Mouse (Mus musculus) intestine, embryonic 15.5 days (tissue): Measurements from ENCODE around the gene Cks2. TPM values are rescaled to one million over a fixed set of nuclear protein-coding genes. Genes with fewer than 3 reads are reported as not detected.
A peak's percentile ranks its signal among the peaks of the same experiment; 100 is the strongest.

Experiments
- ATAC-seq: fragments of 200-750 bp; cut with Nextera tagmentation; 2 replicates; pipeline ENCODE4 v1.8.0; 2017; ENCODE audit warnings: moderate TSS enrichment, moderate library complexity
- H3K27ac ChIP-seq: fragments of 300-500 bp; sonication (generic); 2 replicates; pipeline ENCODE4 v1.5.1; 2015; ENCODE audit warnings: mild to moderate bottlenecking, inconsistent platforms
- H3K27me3 ChIP-seq: fragments of 300-500 bp; sonication (generic); replicated peaks from 2 replicates; pipeline ENCODE4 v1.6.1; 2015; ENCODE audit warnings: inconsistent platforms
- H3K36me3 ChIP-seq: fragments of 300-500 bp; sonication (generic); 2 replicates; pipeline ENCODE4 v1.6.1; 2015; ENCODE audit warnings: inconsistent platforms
- H3K4me1 ChIP-seq: fragments of 300-500 bp; sonication (generic); replicated peaks from 2 replicates; pipeline ENCODE4 v1.6.1; 2015; ENCODE audit warnings: inconsistent platforms
- H3K4me2 ChIP-seq: fragments of 300-500 bp; sonication (generic); replicated peaks from 2 replicates; pipeline ENCODE4 v1.6.1; 2015; ENCODE audit warnings: mild to moderate bottlenecking, inconsistent platforms
- H3K4me3 ChIP-seq: fragments of 300-500 bp; sonication (generic); replicated peaks from 2 replicates; pipeline ENCODE4 v1.5.1; 2015; ENCODE audit warnings: inconsistent platforms
- H3K9ac ChIP-seq: fragments of 300-500 bp; sonication (generic); 2 replicates; pipeline ENCODE4 v1.6.1; 2015; ENCODE audit warnings: inconsistent platforms
- H3K9me3 ChIP-seq: fragments of 300-500 bp; sonication (generic); 2 replicates; pipeline ENCODE4 v1.6.1; 2016; ENCODE audit warnings: inconsistent platforms
- WGBS: fragments of 180-500 bp; shearing (Covaris S2); methylation state at CpG from one replicate; pipeline ENCODE4 v1.1.7; 2015; 5-methylcytosine and 5-hydroxymethylcytosine counted together
- polyA plus RNA-seq: library from polyadenylated mRNA; unstranded; fragments of >200 nt; fragmentation: Nextera tagmentation; extraction: Ambion mirVana; gene quantifications from 2 replicates; pipeline ENCODE4 v1.2.1, GENCODE M21; 2015

Cks2 gene
- polyA plus RNA-seq: 304 and 333 TPM in 2 replicates

GRCm38 (mm10) chr13:51644829-51645789 lies at the start of gene Cks2:
Gene Cks2 (plus strand): TSS chr13:51645232.
- under 1% methylated on average over 83 of the region's 83 CpGs for WGBS
- H3K4me2 ChIP-seq: peak within 1 kb of the TSS; percentile 63
- no peaks in the 10 kb centered on the region for H3K36me3 ChIP-seq
- H3K27me3 ChIP-seq: no peaks in the 10 kb centered on the region
- ATAC-seq: peak; percentile 97
- H3K4me3 ChIP-seq: peak within 1 kb of the TSS; percentile 81
- 0 out of 2 replicates have a peak, but pooled peaks cover 7% of the 10 kb centered on the region for H3K4me1 ChIP-seq
- H3K27ac ChIP-seq: peak within 1 kb of the TSS; percentile 89
- H3K9ac ChIP-seq: peak within 1 kb of the TSS; percentile 80
- H3K9me3 ChIP-seq: no peaks in the 10 kb centered on the region

- no peak for ATAC-seq
- Histone ChIP-seq H3K9ac (no peak overlapping the region), H3K4me3 (no peak overlapping the region), H3K9me3 (no peaks in the 10 kb centered on the region), H3K4me2 (peak overlapping the region; percentile 80), H3K4me1 (peaks cover 4% of the 10 kb centered on the region; the same call in 1 of the 2 replicates), H3K27me3 (peaks cover 8% of the 10 kb centered on the region; the same call in 1 of the 2 replicates), H3K36me3 (no peaks in the 10 kb centered on the region), H3K27ac (no peak overlapping the region)
- WGBS: 45% methylated on average over 11 of the region's 11 CpGs
These were observed 49.6 kb upstream of the Cks2 start for GRCm38 (mm10) chr13:51595404-51595803.

- ATAC-seq: no peak
- 52% methylated on average over 2 of the region's 2 CpGs for WGBS
- Histone ChIP-seq H3K4me2 (no peak overlapping the region), H3K9ac (no peak overlapping the region), H3K4me3 (no peak overlapping the region), H3K9me3 (no peaks in the 10 kb centered on the region), H3K4me1 (peaks cover 8% of the 10 kb centered on the region; the same call in 1 of the 2 replicates), H3K27me3 (peaks cover 8% of the 10 kb centered on the region; the same call in 1 of the 2 replicates), H3K27ac (no peak overlapping the region), H3K36me3 (no peaks in the 10 kb centered on the region)
These were observed 47.0 kb upstream of the Cks2 start for GRCm38 (mm10) chr13:51598063-51598462.

GRCm38 (mm10) chr13:51600169-51600568 lies 44.9 kb upstream of the Cks2 start:
- no peak for ATAC-seq
- H3K4me3 ChIP-seq: no peak overlapping the region
- no peak overlapping the region for H3K27ac ChIP-seq
- H3K27me3 ChIP-seq: peaks cover 4% of the 10 kb centered on the region; the same call in 1 of the 2 replicates
- H3K9ac ChIP-seq: no peak overlapping the region
- no peaks in the 10 kb centered on the region for H3K9me3 ChIP-seq
- H3K36me3 ChIP-seq: no peaks in the 10 kb centered on the region
- 90% methylated on average over 8 of the region's 8 CpGs for WGBS
- H3K4me2 ChIP-seq: no peak overlapping the region
- H3K4me1 ChIP-seq: peaks cover 12% of the 10 kb centered on the region

- H3K4me3 ChIP-seq: no peak overlapping the region
- H3K9ac ChIP-seq: no peak overlapping the region
- ATAC-seq: peak; percentile 65
- H3K27ac ChIP-seq: no peak overlapping the region
- H3K9me3 ChIP-seq: no peaks in the 10 kb centered on the region
- H3K4me2 ChIP-seq: peak overlapping the region; percentile 51
- H3K27me3 ChIP-seq: no peaks in the 10 kb centered on the region
- H3K36me3 ChIP-seq: no peaks in the 10 kb centered on the region
- 41% methylated on average over 8 of the region's 8 CpGs for WGBS
- H3K4me1 ChIP-seq: peaks cover 12% of the 10 kb centered on the region
These were observed 42.3 kb upstream of the Cks2 start for GRCm38 (mm10) chr13:51602764-51603163.

- H3K36me3 ChIP-seq: no peaks in the 10 kb centered on the region
- 0 out of 2 replicates have a peak overlapping the region, but pooled peaks have one; percentile 5 for H3K9ac ChIP-seq
- no peaks in the 10 kb centered on the region for H3K9me3 ChIP-seq
- peak; percentile 82 for ATAC-seq
- no peak overlapping the region for H3K27ac ChIP-seq
- 14% methylated on average over 16 of the region's 16 CpGs for WGBS
- peak overlapping the region; percentile 51 for H3K4me2 ChIP-seq
- H3K4me3 ChIP-seq: 0 out of 2 replicates have a peak overlapping the region, but pooled peaks have one; percentile 6
- peaks cover 12% of the 10 kb centered on the region for H3K4me1 ChIP-seq
- no peaks in the 10 kb centered on the region for H3K27me3 ChIP-seq
These were observed 41.7 kb upstream of the Cks2 start for GRCm38 (mm10) chr13:51603221-51603893.

GRCm38 (mm10) chr13:51603894-51604244 lies 41.2 kb upstream of the Cks2 start:
- no peaks in the 10 kb centered on the region for H3K36me3 ChIP-seq
- no peaks in the 10 kb centered on the region for H3K27me3 ChIP-seq
- no peak overlapping the region for H3K27ac ChIP-seq
- no peak overlapping the region for H3K4me3 ChIP-seq
- WGBS: 51% methylated on average over 4 of the region's 4 CpGs
- peaks cover 12% of the 10 kb centered on the region for H3K4me1 ChIP-seq
- no peak for ATAC-seq
- peak overlapping the region; percentile 51; the same call in 1 of the 2 replicates for H3K4me2 ChIP-seq
- no peaks in the 10 kb centered on the region for H3K9me3 ChIP-seq
- H3K9ac ChIP-seq: no peak overlapping the region

- Histone ChIP-seq H3K36me3 (no peaks in the 10 kb centered on the region), H3K9ac (no peak overlapping the region), H3K4me3 (no peak overlapping the region), H3K27me3 (no peaks in the 10 kb centered on the region), H3K27ac (no peak overlapping the region), H3K9me3 (no peaks in the 10 kb centered on the region), H3K4me2 (no peak overlapping the region), H3K4me1 (0 out of 2 replicates have a peak, but pooled peaks cover 2% of the 10 kb centered on the region)
- ATAC-seq: no peak
- 93% methylated on average over 7 of the region's 7 CpGs for WGBS
These were observed 35.8 kb upstream of the Cks2 start for GRCm38 (mm10) chr13:51609231-51609630.

- ATAC-seq: no peak
- H3K36me3 ChIP-seq: no peaks in the 10 kb centered on the region
- H3K4me2 ChIP-seq: peak overlapping the region; percentile 24; the same call in 1 of the 2 replicates
- no peak overlapping the region for H3K27ac ChIP-seq
- H3K27me3 ChIP-seq: no peaks in the 10 kb centered on the region
- no peaks in the 10 kb centered on the region for H3K9me3 ChIP-seq
- no peak overlapping the region for H3K9ac ChIP-seq
- peaks cover 2% of the 10 kb centered on the region; the same call in 1 of the 2 replicates for H3K4me1 ChIP-seq
- 19% methylated on average over 9 of the region's 9 CpGs for WGBS
- H3K4me3 ChIP-seq: no peak overlapping the region
These were observed 34.0 kb upstream of the Cks2 start for GRCm38 (mm10) chr13:51611060-51611459.

GRCm38 (mm10) chr13:51611500-51611899 lies 33.5 kb upstream of the Cks2 start:
- Histone ChIP-seq H3K27ac (no peak overlapping the region), H3K27me3 (no peaks in the 10 kb centered on the region), H3K9ac (no peak overlapping the region), H3K4me1 (peaks cover 2% of the 10 kb centered on the region; the same call in 1 of the 2 replicates), H3K9me3 (no peaks in the 10 kb centered on the region), H3K4me3 (no peak overlapping the region), H3K36me3 (no peaks in the 10 kb centered on the region), H3K4me2 (no peak overlapping the region)
- 50% methylated on average over 5 of the region's 5 CpGs for WGBS
- ATAC-seq: no peak

GRCm38 (mm10) chr13:51615815-51616214 lies 29.2 kb upstream of the Cks2 start:
- no peak for ATAC-seq
- peaks cover 2% of the 10 kb centered on the region; the same call in 1 of the 2 replicates for H3K4me1 ChIP-seq
- no peaks in the 10 kb centered on the region for H3K36me3 ChIP-seq
- no peak overlapping the region for H3K9ac ChIP-seq
- H3K27ac ChIP-seq: no peak overlapping the region
- H3K27me3 ChIP-seq: no peaks in the 10 kb centered on the region
- H3K4me3 ChIP-seq: no peak overlapping the region
- no peak overlapping the region for H3K4me2 ChIP-seq
- 46% methylated on average over 10 of the region's 10 CpGs for WGBS
- no peaks in the 10 kb centered on the region for H3K9me3 ChIP-seq

- no peak for ATAC-seq
- WGBS: 20% methylated on average over 12 of the region's 12 CpGs
These were observed 28.5 kb upstream of the Cks2 start for GRCm38 (mm10) chr13:51616417-51617044.

More at GRCm38 (mm10) chr13:51616417-51617044, 28.5 kb upstream of the Cks2 start:
- H3K4me2 ChIP-seq: no peak overlapping the region
- H3K27ac ChIP-seq: no peak overlapping the region
- H3K36me3 ChIP-seq: no peaks in the 10 kb centered on the region
- no peak overlapping the region for H3K4me3 ChIP-seq
- H3K4me1 ChIP-seq: no peaks in the 10 kb centered on the region; the same call in 1 of the 2 replicates
- no peak overlapping the region for H3K9ac ChIP-seq
- no peaks in the 10 kb centered on the region for H3K27me3 ChIP-seq
- H3K9me3 ChIP-seq: no peaks in the 10 kb centered on the region
